Mouse (Mus musculus): ENCODE results near the gene Amotl1. TPM values are rescaled to one million over a fixed set of nuclear protein-coding genes. Genes with fewer than 3 reads are reported as not detected.
A peak's percentile ranks its signal among the peaks of the same experiment; 100 is the strongest.

Amotl1 gene
- total RNA-seq, 1 experiment from 2014 or later: 36.1 TPM

- no peak for DNase-seq
Observed at GRCm38 (mm10) chr9:14547584-14548365, 97.1 kb downstream of the Amotl1 start.

DNA sequence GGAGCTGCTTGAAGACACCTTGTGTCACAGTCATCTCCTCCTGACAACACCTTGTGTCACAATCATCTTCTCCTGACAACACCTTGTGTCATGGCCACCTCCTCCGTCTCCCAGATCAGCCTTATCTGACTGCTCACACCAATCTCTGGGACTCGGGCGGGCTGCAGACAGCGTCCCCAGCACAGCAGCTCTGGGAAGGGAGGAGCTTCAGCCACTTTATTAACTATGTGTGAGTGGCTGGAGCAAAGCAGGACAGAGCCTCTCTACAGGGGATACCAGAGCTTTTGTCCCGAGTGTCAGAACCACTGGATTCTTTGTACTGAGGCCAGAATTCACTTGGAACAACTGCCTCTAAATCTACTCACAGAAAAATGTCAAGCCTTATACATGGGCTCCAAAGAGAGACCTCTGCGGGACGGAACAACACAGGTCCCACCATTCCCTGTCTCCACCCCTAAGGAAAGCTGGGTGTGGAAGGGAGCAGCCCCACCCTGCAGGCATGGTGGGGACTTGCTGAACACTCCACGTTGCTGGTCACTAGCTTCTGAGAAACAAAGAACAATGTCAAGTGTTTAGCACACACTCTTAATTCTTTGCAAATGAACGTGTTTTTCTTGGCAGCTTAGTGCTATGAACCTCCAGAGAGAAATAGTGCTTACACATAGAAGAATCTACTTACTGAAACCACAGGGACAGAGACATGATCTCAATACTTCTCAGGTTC is 100.7 kb downstream of the Amotl1 start:
- no peak for DNase-seq

- no peak for DNase-seq
Observed at GRCm38 (mm10) chr9:14534833-14535456, 109.9 kb downstream of the Amotl1 start.

DNA sequence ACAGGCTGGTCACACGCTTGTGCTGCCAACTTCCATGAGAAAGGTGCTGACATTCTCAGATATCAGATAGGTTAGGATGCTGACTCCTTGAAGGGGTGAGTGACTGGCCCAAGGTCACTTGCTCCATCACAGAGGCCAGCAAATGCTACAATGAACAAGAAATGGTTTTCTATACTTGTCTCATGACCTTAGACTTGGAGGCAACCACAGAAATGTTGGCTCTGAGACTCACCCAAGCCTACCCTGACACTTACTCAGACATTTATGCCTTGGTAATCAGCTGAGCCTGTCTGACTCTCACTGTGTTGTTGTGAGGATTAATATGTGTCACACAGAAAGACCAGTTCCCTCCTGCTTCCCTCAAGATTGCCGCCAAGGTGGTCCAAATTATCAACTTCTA is 111.2 kb downstream of the Amotl1 start:
- DNase-seq: no peak

GRCm38 (mm10) chr9:14532283-14532682 is 112.6 kb downstream of the Amotl1 start:
- no peak for DNase-seq

GRCm38 (mm10) chr9:14530004-14530403 is 114.9 kb downstream of the Amotl1 start:
- no peak for DNase-seq

DNA sequence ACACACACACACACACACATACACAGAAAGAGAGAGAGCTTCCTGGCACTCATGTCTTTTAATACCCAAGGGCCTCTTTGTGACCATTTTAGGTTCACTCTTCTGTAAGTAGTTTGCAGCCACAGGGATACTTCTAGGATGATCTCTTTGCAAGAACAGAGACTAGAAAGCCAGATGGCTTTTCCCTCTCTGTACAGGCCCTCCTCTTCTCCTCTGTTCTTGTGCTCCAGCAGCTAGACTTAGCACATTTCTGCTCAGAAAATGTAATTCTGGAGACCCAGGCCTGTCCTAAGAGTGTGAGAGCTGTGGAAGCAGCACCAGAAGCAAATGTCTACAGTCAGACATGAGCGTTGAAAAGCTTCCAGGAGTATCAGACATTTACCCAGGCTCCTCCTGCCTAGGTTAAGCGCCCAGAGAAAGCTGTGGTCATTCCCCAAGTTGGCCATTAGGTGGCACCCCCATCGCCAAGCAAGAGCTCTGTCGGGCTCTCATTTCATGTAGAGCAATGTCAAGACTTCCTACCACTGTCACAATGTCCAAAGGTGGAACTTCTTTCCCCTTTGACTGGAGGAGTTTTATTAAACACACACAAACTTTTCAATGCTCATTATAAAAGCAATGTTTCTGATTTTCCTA is 121.3 kb downstream of the Amotl1 start:
- DNase-seq: peak; percentile 76

DNA sequence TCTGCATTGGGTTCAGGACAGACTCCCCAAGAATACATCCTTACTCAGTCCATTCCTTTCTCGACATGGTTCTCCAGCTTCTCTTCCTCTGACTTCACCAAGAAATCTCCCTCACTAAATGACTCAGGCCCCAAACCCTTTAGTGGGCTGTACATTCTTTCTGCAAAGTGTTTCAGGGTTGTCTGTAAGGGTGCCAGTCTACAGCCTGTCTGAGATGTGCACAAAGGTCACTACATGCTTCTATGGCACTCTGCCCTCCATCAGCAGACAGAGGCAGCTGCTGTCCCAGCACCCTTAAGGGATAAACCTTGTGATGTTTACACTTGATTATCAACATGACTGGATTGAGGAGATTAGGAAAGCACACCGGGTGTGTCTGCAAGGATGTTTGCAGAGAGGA is 123.2 kb downstream of the Amotl1 start:
- no peak for DNase-seq

DNA sequence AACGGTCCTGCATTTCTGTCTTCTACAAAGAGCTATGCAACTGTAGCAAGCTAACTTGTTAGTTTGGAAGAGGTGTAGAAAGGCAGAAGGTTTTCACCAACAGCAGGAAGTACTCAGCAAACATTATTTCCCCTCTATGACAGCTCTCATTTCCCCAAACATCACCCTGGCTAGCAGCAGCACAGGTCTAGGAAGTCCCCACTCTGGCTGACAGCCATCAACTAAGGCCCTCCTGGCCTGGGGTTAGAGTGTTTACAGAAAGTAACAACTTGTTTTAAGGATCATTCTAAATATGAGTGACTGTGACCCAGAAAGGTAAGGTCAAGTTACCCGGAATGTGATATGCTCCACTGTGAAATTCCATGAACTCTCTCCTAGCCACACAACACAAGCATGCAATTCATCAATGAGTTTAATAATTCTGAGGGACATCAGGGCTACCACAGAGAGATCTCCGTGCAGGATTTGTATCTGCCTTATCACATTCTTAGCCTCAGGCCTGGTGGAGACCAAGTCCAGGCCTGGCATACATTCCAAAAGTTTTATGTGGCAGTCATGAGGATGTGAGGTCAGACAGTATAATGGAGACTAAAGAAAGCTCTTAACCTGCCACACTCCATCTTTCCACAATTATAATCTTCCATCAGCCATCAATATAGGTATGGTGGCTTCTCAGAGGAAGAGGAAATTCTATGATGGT is 123.7 kb downstream of the Amotl1 start:
- DNase-seq: no peak

DNA sequence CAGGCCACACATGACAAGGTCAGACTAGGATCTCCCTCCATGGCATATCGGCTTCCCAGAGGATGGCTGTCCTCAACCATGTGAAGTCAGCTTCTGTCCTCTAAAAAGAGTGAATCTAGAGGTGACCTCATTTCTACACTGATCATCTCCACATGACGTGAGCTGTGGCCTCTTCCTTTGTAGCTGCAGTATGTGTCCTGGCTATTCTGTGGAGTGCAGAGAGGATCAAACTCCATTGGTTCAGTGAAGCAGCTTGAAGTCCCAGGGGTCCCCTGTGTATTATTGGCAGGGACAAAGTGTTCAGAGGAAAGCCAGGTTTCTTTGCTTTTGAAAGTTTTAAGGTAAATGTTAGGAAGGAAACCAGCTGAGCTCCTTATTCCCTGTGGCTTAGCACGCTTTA is 126.8 kb downstream of the Amotl1 start:
- DNase-seq: no peak

GRCm38 (mm10) chr9:14517296-14517695 is 127.6 kb downstream of the Amotl1 start:
- no peak for DNase-seq

DNA sequence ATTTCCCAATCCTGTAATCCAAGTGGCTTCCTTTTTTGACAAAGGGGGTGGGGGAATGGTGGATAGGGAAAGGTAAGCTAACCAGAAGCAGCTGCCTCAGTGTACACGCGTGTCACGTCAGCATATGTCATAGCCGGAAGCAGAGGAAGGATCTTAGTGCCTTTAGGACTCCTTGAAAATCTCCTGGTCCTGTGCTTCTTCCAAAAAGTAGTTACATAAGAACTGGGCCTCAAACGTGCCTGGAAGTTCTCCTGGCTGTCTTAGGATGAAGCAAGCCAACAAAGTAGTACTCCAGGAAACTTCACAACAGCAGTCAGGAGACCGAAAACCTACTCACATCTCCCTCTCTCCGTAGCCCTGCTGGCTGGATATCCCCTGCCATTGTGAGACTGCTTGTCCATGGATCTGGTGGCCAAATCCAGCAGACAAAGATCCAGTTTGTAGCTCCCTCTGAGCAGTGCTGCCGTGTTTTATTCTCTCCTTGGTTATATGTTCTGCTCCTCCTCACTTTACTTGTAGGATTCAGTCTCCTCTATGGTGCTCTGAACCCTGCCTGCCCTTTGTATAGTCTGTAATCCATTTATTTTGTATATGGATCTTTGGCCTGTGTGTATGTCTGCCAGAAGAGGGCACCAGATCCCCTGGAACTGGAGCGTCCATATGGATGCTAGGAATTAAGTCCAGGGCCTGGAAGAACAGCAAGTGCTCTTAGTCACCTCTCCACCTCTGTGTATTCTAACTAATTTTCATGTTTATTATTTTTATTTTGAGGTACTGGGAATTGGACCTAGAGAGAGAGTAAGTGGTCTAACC is 132.0 kb downstream of the Amotl1 start:
- DNase-seq: no peak

GRCm38 (mm10) chr9:14500916-14501424 is 143.9 kb downstream of the Amotl1 start:
- DNase-seq: no peak

DNA sequence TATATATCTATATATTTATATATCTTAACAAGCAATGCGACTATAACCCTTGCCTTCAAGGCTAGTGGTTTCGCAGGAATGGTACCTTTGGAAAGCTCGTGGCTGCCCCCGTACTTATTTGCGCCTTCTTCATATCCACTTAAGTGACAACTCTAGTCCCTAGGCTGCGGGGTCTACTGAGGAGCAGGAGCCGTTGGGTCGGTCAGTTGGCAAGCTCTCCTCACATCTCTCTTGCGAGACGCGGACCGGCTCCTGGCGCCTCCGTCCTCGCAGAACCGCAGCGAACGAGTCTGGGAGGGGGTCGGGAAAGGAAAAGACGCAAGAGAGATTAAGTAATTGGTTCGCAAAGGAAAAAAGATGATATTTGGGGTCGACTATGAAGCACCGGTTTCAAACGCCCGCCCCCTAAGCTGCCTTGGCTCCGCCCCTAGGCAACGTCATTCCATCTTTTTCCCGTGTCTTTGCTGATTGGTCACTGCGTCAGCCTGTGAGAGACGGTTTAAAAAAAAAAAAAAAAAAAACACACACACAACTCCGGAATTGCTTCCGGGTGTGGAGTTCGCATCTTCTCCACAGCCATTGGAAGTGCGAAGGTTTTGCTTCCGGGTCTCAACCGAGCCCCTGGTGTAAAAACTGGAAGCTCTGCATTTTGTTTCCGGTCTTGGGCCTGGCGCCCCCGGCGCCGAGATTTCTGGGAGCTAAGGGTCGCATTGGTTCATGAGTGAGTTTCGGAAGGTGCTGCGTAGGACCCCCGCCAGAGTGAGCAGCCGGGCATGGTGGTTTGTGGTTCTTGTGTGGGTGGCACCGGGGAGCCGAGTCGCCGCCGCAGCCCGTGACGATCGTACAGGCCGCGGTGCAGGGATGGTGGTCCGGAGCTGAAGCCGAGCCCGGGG is 144.6 kb downstream of the Amotl1 start, which contains the start of the genes Kdm4d and Cwc15:
Gene Kdm4d (minus strand): TSS at position 460 of the 893 bp plus-strand sequence.
Gene Cwc15 (plus strand): TSS at position 595 of the 893 bp plus-strand sequence.
- peak; percentile 86 for DNase-seq

DNA sequence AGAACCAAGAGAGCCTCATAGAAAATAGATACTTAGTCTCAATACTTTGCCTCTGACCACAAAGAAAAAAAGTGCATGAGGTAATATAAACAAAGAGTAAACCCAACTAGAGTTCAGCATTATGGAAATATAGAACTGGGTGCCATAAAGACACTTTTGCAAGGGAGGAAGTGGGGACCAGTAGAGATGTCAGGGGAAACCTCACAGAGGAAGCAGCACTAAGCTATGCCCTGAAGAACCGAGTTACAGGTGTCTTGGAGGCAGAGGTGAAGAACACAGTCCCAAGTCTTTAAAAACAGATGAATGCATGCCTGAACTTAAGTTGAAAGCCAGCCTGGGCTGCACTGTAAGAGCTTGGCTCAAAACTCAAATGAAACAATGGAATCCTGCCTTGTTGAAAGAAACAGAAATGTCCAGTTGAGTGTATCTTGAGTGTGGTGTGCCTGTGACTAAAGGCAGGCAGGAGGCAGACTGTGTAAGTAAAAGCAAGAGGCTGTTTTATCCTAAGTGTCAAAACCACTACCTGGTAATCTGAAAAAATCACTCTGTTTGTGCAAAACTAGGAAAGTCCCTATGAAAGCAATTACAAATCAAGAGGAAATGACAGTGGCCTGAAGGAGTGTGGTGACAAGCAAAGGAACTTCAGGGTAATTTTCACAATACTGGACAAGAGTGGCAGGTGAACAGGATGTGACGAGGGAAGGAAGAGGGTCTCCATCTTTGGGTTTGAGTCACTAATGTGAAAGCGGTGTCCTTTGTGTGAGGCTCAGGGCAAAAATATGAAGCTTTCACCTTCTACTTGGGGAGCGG is 145.8 kb downstream of the Amotl1 start:
- DNase-seq: no peak

Measured in adrenal gland, postnatal 25 days (tissue).